Mouse (Mus musculus) heart, embryonic 14.5 days (tissue): Measurements from ENCODE around the gene Ctsf. TPM values are rescaled to one million over a fixed set of nuclear protein-coding genes. Genes with fewer than 3 reads are reported as not detected.

Experiments used
- ATAC-seq: fragments of 200-750 bp; cut with Nextera tagmentation; 2 replicates; pipeline ENCODE4 v1.8.0; 2017; ENCODE audit warnings: low read depth, moderate TSS enrichment; ENCODE audit not compliant: insufficient number of reproducible peaks, insufficient read depth, low FRiP score
- H3K27ac ChIP-seq, 2 experiments: fragments of 200-500 bp in 1 of 2; fragments of 300-500 bp in 1 of 2; sonication (generic) in 1 of 2; replicated peaks in 1 of 2; 2 replicates each; pipeline ENCODE4 v1.5.1; 2012 to 2014; ENCODE audit warnings: low read depth in 2 of 2, low read length in 2 of 2, control low read depth in 1 of 2, mild to moderate bottlenecking in 1 of 2, mixed read lengths in 1 of 2; ENCODE audit not compliant: control insufficient read depth in 1 of 2, insufficient read depth in 1 of 2
- H3K27me3 ChIP-seq: fragments of 300-500 bp; sonication (generic); 2 replicates; pipeline ENCODE4 v1.6.1; 2014; ENCODE audit warnings: mild to moderate bottlenecking, low read length, control low read depth; ENCODE audit not compliant: control insufficient read depth, insufficient read depth
- H3K36me3 ChIP-seq: fragments of 300-500 bp; sonication (generic); 2 replicates; pipeline ENCODE4 v1.6.1; 2014; ENCODE audit warnings: mild to moderate bottlenecking, control low read depth, low read length, mixed read lengths; ENCODE audit not compliant: control insufficient read depth, insufficient read depth
- H3K4me1 ChIP-seq, 2 experiments: fragments of 200-500 bp in 1 of 2; fragments of 300-500 bp in 1 of 2; sonication (generic) in 1 of 2; 2 replicates each; pipeline ENCODE4 v1.6.1; 2012 to 2014; ENCODE audit warnings: low read length in 2 of 2, control low read depth in 1 of 2, mixed read lengths in 1 of 2; ENCODE audit not compliant: control insufficient read depth in 2 of 2, insufficient read depth in 2 of 2
- H3K4me2 ChIP-seq: fragments of 300-500 bp; sonication (generic); 2 replicates; pipeline ENCODE4 v1.6.1; 2014; ENCODE audit warnings: mild to moderate bottlenecking, low read length
- H3K4me3 ChIP-seq, 2 experiments: fragments of 200-500 bp in 1 of 2; fragments of 300-500 bp in 1 of 2; sonication (generic) in 1 of 2; 2 replicates each; pipeline ENCODE4 v1.5.1; 2012 to 2014; ENCODE audit warnings: low read length in 2 of 2, mild to moderate bottlenecking in 2 of 2, control low read depth in 1 of 2, low read depth in 1 of 2, moderate library complexity in 1 of 2; ENCODE audit not compliant: control insufficient read depth in 1 of 2, insufficient read depth in 1 of 2
- H3K9ac ChIP-seq: fragments of 300-500 bp; sonication (generic); 2 replicates; pipeline ENCODE4 v1.6.1; 2014; ENCODE audit warnings: mild to moderate bottlenecking, low read length
- H3K9me3 ChIP-seq: fragments of 300-500 bp; sonication (generic); 2 replicates; pipeline ENCODE4 v1.6.1; 2016; ENCODE audit warnings: low read length, control low read depth; ENCODE audit not compliant: control insufficient read depth
- WGBS: fragments of 180-500 bp; shearing (Covaris S2); extraction: QIAGEN DNeasy Blood & Tissue Kit; methylation state at CpG from one replicate; pipeline ENCODE4 v1.1.7; 2014; 5-methylcytosine and 5-hydroxymethylcytosine counted together
- polyA plus RNA-seq: library from polyadenylated mRNA; unstranded; fragments of >200 nt; fragmentation: Nextera tagmentation; extraction: Ambion mirVana; gene quantifications from 2 replicates; pipeline ENCODE4 v1.2.1, GENCODE M21; 2014

Gene Ctsf
- polyA plus RNA-seq, 1 experiment from 2014 or later: 39.2 TPM

DNA sequence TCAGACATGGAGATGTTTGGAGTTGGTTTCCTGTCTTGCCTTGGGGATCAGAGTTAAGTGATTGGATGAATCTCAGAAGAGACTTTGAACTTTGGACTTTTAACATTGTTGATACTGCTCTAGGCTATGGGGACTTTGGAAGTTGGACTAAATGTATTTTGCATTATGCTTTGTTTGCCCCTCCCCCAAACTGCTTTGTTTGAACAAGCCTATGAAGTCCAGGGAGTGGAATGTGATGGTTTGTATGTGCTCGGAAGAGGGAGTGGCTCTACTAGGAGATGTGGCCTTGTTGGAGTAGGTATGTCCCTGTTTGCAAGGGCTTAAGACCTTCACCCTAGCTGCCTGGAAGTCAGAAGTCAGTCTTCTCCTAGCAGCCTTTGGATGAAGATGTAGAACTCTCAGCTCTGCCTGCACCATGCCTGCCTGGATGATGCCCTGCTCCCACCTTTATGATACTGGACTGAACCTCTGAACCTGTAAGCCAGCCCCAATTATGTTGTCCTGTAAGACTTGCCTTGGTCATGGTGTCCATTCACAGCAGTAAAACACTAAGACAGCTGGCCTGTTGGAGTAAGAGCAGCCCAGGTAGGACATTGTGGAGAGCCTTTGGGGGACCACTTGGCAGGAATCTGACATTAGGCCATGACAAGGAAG lies 37.6 kb upstream of the Ctsf start:
- WGBS: 36% methylated on average over 1 of the region's 1 CpGs
- no peaks in the 10 kb centered on the region for H3K27me3 ChIP-seq
- H3K27ac ChIP-seq: no peak overlapping the region
- no peak overlapping the region for H3K4me2 ChIP-seq
- H3K4me1 ChIP-seq: peaks cover 0 to under 1% of the 10 kb centered on the region in 2 experiments; a peak in 1 of 4 replicates
- H3K9ac ChIP-seq: no peak overlapping the region
- H3K36me3 ChIP-seq: no peaks in the 10 kb centered on the region
- no peak for ATAC-seq
- no peaks in the 10 kb centered on the region for H3K9me3 ChIP-seq
- H3K4me3 ChIP-seq: no peak overlapping the region

DNA sequence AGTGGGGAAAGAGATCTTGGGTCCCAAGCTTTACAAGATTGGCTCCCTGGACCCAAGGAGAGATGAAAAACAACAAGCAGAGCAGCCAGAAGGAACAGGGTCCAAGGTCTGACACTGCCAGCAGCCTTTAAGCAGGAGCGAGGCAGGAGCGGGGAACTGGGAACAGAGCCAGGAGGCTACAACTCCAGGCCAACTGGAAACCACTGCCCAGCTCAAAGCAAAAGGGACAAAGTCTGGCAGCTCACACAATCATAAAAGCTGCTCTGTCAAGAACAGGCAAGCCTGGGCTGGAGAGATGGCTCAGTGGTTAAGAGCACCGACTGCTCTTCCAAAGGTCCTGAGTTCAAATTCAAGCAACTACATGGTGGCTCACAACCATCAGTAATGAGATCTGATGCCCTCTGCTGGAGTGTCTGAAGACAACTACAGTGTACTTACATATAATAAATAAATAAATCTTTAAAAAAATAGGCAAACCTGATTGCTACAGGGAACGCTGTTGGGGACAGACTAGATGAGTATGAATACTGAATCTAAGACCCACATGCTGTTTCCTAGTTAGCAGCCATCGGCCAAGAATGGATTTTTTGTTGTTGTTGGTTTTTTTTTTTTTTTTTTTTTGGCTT lies 34.1 kb upstream of the Ctsf start:
- Histone ChIP-seq H3K27me3 (no peaks in the 10 kb centered on the region), H3K9ac (no peak overlapping the region), H3K27ac (no peak overlapping the region), H3K4me2 (no peak overlapping the region), H3K4me3 (no peak overlapping the region), H3K36me3 (peaks cover 8% of the 10 kb centered on the region), H3K4me1 (no peaks in the 10 kb centered on the region), H3K9me3 (no peaks in the 10 kb centered on the region)
- no peak; the same call in 1 of the 2 replicates for ATAC-seq
- WGBS: 49% methylated on average over 5 of the region's 5 CpGs

DNA sequence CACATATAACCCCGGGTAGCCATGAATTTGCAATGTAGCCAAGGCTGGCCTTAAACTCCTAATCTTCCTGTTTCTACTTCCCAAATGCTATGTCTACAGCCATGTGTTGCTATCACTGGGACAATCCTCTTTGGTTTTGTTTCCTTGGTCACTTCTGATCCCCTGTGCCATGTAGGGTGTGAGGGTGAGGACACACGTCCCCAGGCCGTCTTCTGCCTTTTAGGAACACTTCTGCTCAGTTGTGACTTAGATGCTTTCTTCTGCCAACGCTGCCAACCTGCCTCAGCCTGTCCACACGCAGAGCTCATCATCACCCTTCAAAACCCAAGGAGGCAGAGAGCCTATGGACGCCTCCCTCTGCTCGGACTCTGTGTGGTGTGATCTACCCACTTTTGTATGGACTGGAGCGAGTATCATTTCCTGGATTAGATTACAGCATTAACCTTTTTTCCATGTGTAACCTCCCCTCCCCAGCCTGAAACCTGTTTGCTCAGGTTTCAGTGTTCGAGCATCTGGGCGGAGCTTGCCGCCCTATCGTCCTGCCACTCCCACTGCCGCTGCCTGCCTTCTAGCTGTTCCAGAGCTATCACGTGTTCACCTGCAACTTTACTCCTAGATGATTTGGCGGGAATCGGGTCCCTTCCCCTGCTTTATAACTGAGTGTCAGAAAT lies 26.4 kb upstream of the Ctsf start:
- no peak overlapping the region for H3K4me2 ChIP-seq
- WGBS: 57% methylated on average over 16 of the region's 16 CpGs
- H3K27ac ChIP-seq: no peak overlapping the region
- no peak overlapping the region for H3K9ac ChIP-seq
- H3K36me3 ChIP-seq: peaks cover 26% of the 10 kb centered on the region
- ATAC-seq: no peak
- no peaks in the 10 kb centered on the region for H3K9me3 ChIP-seq
- H3K4me1 ChIP-seq: no peaks in the 10 kb centered on the region
- no peak overlapping the region for H3K4me3 ChIP-seq
- no peaks in the 10 kb centered on the region for H3K27me3 ChIP-seq

DNA sequence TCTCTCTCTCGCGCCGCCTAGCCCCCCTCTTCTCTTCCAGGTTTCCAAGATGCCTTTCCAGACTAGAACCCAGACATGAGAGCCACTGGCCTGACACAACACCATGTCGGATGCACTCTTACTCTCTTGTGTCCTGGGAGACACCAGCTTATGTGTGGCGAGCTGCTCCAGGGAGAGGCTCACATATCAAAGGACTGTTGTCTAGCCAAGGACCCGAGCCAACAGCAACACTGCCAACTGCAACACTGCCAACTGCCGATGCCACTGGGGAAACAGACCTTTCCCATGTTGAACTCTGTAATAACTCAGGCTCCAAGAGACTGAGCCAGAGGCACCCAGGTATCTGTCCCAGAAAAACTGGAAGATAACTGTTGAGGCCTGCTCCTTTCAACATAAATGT lies 25.8 kb upstream of the Ctsf start:
- ATAC-seq: no peak
- Histone ChIP-seq H3K4me3 (no peak overlapping the region), H3K9me3 (no peaks in the 10 kb centered on the region), H3K4me2 (no peak overlapping the region), H3K9ac (no peak overlapping the region), H3K4me1 (no peaks in the 10 kb centered on the region), H3K36me3 (peaks cover 26% of the 10 kb centered on the region), H3K27me3 (no peaks in the 10 kb centered on the region), H3K27ac (no peak overlapping the region)
- 55% methylated on average over 7 of the region's 7 CpGs for WGBS

DNA sequence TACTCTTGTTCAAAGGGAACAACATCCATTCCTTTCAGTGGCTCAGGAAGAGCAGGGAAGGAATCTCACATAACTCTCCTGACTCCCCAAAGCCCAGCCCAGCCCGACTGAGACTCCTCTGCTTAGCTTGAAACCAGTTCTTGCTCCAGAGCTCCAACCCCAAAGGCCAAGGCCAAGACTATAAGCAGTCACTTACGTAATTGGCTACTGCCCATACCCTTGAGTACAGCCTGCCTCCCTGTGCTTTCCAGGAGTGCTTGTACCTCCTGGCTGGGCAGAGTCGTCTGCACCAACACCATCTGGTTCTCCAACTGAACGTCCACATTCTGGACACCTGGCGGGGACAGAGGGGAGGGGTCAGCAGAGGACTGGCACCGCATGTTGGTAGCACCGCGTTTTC lies 21.0 kb upstream of the Ctsf start:
- Histone ChIP-seq H3K27ac (no peak overlapping the region), H3K4me3 (no peak overlapping the region), H3K36me3 (peaks cover 20% of the 10 kb centered on the region), H3K9ac (no peak overlapping the region), H3K4me1 (peaks cover 3 to 7% of the 10 kb centered on the region in 2 experiments; a peak in 2 of 4 replicates), H3K27me3 (no peaks in the 10 kb centered on the region), H3K4me2 (no peak overlapping the region), H3K9me3 (no peaks in the 10 kb centered on the region)
- 81% methylated on average over 8 of the region's 8 CpGs for WGBS
- no peak for ATAC-seq

DNA sequence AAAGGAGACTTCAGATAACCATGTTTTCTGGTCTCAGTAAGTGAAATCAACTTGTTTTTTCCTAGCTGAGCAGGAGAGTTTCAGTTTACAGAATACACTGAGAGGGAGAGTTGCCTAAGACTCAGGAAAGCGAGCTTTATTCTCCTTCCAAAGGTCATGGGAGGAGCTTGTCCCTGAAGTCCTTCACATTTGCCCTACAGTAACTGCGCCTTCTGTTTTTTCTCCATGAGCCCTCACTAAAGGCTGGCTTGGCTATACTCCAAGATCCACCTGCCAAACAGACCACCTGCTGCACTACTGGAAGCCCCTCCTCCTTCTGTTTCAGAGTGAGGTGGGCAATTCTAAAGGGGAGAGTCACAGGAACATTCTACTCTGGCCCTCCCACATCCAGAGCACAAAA lies 18.8 kb upstream of the Ctsf start:
- ATAC-seq: no peak
- Histone ChIP-seq H3K9ac (no peak overlapping the region), H3K9me3 (no peaks in the 10 kb centered on the region), H3K27me3 (peaks cover 11% of the 10 kb centered on the region), H3K4me2 (no peak overlapping the region), H3K27ac (no peak overlapping the region), H3K4me1 (peaks cover 3 to 11% of the 10 kb centered on the region in 2 experiments; a peak in 3 of 4 replicates), H3K4me3 (no peak overlapping the region), H3K36me3 (peaks cover 16% of the 10 kb centered on the region)
- 80% methylated on average over 2 of the region's 2 CpGs for WGBS

DNA sequence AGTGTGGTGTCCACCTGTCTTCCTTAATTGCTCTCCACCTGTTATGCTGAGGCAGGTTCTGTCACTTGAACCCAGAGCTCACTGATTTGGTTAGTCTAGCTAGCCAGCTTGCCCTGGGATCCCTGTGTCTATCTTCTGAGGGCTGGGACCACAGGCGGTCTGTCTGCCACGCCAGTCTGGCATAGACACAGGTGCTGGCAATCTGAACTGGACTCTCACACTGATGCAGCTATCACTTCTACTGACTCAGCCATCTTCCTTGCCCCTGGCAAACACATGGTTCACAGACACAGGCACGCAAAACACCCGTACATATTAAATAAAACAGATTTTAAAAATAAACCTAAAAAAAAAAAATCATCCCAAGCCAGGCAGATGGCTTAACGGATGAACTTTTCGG lies 17.9 kb upstream of the Ctsf start:
- no peak overlapping the region for H3K9ac ChIP-seq
- 88% methylated on average over 6 of the region's 6 CpGs for WGBS
- ATAC-seq: no peak
- H3K9me3 ChIP-seq: no peaks in the 10 kb centered on the region
- peaks cover 20% of the 10 kb centered on the region for H3K27me3 ChIP-seq
- H3K4me1 ChIP-seq: peaks cover 3 to 11% of the 10 kb centered on the region in 2 experiments; a peak in 3 of 4 replicates
- no peak overlapping the region for H3K4me2 ChIP-seq
- no peak overlapping the region for H3K4me3 ChIP-seq
- no peak overlapping the region for H3K27ac ChIP-seq
- H3K36me3 ChIP-seq: peaks cover 14% of the 10 kb centered on the region
